Mouse (Mus musculus): Measurements from ENCODE around the gene Tmem63a. TPM values are rescaled to one million over a fixed set of nuclear protein-coding genes. Genes with fewer than 3 reads are reported as not detected.
"Not testable (repeated sequence)": the region's sequence is repeated elsewhere in the genome, so short reads cannot be mapped to it uniquely, and the experiment has no call there.

Gene Tmem63a
- total RNA-seq, 4 experiments from 2014 or later: 26.8 to 31.9 (median 30.4) TPM

GRCm38 (mm10) chr1:180926286-180926685, 15.9 kb upstream of the Tmem63a start:
- DNase-seq (ENCODE audit: low spot score in 2 of 2): no peak

GRCm38 (mm10) chr1:180929599-180929998, 12.5 kb upstream of the Tmem63a start:
- DNase-seq (ENCODE audit: low spot score in 2 of 2): no peak

- DNase-seq (ENCODE audit: low spot score in 2 of 2): no peak
Observed at GRCm38 (mm10) chr1:180931106-180931505, 11.0 kb upstream of the Tmem63a start.

DNA sequence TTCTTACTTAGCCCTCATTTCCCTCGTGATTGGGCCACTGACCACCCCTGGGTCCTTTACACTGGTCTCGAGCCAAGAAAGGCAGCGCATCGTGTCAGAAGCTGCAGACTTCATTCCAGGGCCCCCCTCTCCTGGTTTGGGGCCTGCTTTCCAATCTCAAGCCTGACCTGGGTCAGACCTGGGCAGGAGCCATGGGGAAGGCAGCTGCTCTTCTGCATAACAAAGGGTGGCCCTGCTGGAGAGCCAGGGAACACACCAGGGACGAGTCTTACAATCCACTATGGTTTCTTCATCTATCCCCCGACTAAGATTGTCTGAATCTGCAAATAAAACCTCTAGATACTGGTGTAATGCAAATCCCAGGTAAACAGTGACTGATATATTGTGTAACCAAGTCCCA, 8.5 kb upstream of the Tmem63a start:
- no peak for DNase-seq (ENCODE audit: low spot score in 2 of 2)

- no peak for DNase-seq (ENCODE audit: low spot score in 2 of 2)
Observed at GRCm38 (mm10) chr1:180934467-180935419, 7.4 kb upstream of the Tmem63a start, which contains the start of gene Lefty1. Lefty1 (plus strand) TSS chr1:180935022.

GRCm38 (mm10) chr1:180936610-180937398, 5.3 kb upstream of the Tmem63a start:
- DNase-seq (ENCODE audit: low spot score in 2 of 2): not testable (repeated sequence)

DNA sequence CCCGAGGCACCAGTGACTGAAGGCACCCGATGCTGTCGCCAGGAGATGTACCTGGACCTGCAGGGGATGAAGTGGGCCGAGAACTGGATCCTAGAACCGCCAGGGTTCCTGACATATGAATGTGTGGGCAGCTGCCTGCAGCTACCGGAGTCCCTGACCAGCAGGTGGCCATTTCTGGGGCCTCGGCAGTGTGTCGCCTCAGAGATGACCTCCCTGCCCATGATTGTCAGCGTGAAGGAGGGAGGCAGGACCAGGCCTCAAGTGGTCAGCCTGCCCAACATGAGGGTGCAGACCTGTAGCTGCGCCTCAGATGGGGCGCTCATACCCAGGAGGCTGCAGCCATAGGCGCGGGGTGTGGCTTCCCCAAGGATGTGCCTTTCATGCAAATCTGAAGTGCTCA, 4.5 kb upstream of the Tmem63a start:
- not testable (repeated sequence) for DNase-seq (ENCODE audit: low spot score in 2 of 2)

DNA sequence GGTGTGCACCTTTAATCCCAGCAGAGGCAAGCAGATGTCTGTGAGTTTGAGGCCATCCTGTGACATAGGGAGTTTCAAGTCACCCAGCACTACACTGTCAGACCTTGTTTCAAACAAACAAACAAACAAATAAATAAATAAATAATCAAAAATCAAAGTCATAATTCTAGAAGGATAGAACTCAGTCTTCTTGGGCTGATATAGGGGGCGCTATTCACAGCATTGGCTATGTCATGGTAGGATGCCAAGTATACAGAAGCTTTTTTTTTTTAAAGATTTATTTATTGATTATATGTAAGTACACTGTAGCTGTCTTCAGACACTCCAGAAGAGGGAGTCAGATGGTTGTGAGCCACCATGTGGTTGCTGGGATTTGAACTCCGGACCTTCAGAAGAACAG, 3.4 kb upstream of the Tmem63a start:
- DNase-seq (ENCODE audit: low spot score in 2 of 2): not testable (repeated sequence)

DNA sequence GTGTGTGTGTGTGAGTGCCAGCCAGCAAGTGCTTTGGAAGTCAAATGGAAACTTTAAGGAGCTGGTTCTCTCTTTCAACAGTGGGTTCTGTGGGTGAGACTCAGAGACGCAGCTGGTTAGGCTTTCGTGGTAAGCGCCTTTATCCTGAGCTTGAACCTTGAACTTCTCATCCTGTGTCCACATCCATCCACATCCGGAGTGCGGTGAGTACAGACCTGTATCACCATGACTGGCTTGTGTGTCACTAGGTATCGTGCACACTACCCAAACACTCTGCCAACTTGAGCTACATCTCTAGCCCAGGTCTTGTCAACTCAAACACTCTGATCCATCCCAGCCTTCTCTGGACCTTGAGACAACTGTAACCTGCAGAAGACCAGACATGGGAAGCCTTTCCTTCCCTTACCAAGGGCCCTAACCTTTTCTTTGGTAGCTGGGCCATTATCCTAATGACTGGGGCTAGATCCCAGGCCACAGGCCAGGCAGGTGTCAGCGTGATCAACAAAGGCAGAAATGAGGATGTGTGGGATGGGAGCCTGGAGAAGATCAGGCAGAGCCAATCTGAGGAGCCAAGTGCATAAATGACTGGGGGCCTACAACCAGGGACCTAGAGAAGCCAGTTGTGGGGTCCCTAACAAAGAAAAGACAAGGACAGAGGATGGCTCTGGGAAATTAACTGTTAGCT, 1.2 kb upstream of the Tmem63a start:
- DNase-seq (ENCODE audit: low spot score in 2 of 2): no peak

DNA sequence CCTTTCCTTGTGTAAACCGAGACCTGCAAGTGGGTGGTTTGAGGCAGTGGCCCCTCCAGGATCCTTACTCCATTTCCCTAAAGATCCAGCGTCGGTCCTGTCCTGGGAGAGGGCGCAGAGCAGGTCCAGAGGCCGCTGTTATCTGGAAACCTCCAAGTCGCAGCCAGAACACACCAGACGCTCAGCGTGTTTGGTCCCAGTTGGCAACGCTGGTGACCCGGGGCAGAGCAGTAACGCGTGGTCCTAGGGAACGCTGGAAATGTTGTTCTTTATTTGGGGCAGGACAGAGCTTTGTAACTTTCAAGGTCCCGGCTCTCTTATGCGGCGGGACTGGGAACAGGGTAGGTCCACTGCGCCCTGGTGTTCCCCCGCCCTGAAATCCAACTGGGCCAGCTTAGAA, 418 bp upstream of the Tmem63a start:
- DNase-seq (ENCODE audit: low spot score in 2 of 2): no peak

- no peak for DNase-seq (ENCODE audit: low spot score in 2 of 2)
Observed at GRCm38 (mm10) chr1:180943032-180943644, 994 bp downstream of the Tmem63a start.

DNA sequence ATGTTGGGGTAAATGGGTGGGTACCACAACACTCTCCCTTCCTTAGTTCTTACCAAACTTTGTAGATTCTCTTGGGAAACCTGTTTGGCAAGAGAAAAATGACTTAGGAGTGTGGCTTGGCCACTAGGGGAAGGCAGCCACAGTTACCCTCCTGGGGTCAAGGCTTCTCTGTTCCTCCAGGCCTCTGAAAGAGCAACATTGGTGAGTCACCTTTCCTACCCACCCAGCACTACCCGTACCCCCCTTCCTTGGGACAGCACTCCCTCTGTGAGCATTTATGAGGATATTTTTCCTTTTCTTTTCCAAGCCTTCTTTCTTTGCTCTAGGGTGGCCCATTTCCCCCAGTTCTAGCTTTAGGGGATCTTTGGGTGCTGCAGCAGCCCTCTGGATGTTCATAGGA, 1.8 kb downstream of the Tmem63a start:
- DNase-seq (ENCODE audit: low spot score in 2 of 2): no peak

GRCm38 (mm10) chr1:180944553-180944952, 2.4 kb downstream of the Tmem63a start:
- no peak for DNase-seq (ENCODE audit: low spot score in 2 of 2)

GRCm38 (mm10) chr1:180945001-180945980, 3.1 kb downstream of the Tmem63a start:
- peak in 1 of 2 experiments; percentile 34 for DNase-seq (ENCODE audit: low spot score in 2 of 2)

GRCm38 (mm10) chr1:180946448-180946847, 4.3 kb downstream of the Tmem63a start:
- DNase-seq (ENCODE audit: low spot score in 2 of 2): no peak

- no peak for DNase-seq (ENCODE audit: low spot score in 2 of 2)
Observed at GRCm38 (mm10) chr1:180952085-180952746, 10.1 kb downstream of the Tmem63a start.

DNA sequence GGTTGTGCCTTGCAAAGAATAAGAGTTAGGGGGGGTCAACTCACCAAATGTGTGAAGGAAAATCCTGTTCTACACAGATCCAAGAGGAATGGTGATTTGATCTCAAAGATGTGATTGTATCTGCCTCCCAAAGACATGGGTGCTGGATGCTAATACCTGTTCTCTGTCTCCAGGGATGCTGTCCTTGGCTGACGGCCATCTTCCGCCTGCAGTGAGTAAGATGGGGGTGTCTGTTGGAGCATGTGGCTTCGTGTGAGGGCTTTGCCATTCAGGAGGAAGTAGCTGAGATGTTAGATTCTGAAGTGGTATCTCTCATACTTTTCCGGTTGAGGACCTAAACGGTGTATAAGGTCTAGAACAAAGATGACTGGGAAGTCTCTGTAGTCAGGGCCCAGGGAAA, 10.7 kb downstream of the Tmem63a start:
- no peak for DNase-seq (ENCODE audit: low spot score in 2 of 2)

GRCm38 (mm10) chr1:180956401-180956800, 14.3 kb downstream of the Tmem63a start:
- DNase-seq (ENCODE audit: low spot score in 2 of 2): no peak

DNA sequence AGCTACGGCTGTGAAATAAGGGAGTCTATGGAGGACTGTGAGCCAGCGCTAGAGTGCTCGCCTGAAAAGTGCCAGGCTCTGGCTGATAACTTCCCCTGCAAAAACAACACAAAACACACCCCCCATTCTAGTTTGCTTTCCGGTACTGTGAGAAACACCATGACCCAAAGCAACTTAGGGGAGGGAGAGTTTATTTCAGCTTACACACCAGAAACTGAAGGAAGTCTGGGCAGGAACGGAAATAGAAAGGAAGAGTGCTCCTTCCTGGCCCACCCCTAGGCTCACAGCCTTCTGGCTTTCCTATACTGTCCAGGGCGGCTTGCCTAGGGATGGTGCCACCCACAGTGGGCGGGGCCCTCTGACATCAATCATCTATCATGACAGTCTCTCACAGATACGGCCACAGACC, 14.8 kb downstream of the Tmem63a start:
- DNase-seq (ENCODE audit: low spot score in 2 of 2): no peak

Measured in left cerebral cortex, adult 8-10 months (tissue).